Mouse (Mus musculus): ENCODE data around the gene Vmn1r3. TPM values are rescaled to one million over a fixed set of nuclear protein-coding genes. Genes with fewer than 3 reads are reported as not detected.
"Not testable (repeated sequence)": the region's sequence is repeated elsewhere in the genome, so short reads cannot be mapped to it uniquely, and the experiment has no call there.

Gene Vmn1r3
- total RNA-seq (2021), result not detected

DNA sequence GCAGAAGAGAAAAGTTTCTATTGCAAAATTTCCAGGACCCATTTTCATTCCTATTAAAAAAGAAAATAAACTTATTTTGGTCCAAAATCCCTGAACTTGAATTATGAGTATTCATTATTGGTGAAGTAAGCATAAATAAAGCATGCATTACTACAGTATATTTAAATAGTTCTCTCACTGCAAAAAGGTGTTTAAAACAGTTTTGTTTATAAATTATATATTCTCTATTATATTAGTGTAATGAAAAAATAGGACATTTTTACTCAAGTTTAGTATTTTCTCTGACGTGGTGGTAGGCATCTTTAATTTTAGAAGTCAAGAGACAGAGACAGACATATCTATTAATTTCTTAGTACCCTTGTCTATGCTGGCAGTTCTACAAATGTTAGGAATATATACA, at the start of gene Vmn1r3:
Gene Vmn1r3 (minus strand): TSS at position 101 of the 400 bp plus-strand sequence.
- not testable (repeated sequence) for DNase-seq

DNA sequence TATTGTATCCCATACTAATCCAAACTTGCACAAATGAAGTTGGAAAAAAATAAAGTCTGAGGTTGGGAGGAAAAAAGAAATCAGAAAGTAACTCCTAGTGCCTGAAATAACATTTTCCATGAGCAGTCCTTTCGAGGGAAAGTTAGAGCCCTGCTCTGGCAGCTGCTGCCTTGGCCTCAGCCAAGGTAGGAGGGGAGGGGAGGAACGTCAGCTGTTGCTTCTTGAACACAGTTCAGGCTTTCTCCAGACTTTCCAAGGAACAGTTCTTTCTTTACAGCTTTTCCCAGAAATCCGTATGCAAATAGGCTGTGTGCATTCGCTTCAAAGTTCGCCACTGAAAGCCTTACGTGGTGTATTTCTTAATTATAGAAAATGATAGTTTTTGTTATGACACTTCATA, 46.9 kb upstream of the Vmn1r3 start:
- no peak for DNase-seq

DNA sequence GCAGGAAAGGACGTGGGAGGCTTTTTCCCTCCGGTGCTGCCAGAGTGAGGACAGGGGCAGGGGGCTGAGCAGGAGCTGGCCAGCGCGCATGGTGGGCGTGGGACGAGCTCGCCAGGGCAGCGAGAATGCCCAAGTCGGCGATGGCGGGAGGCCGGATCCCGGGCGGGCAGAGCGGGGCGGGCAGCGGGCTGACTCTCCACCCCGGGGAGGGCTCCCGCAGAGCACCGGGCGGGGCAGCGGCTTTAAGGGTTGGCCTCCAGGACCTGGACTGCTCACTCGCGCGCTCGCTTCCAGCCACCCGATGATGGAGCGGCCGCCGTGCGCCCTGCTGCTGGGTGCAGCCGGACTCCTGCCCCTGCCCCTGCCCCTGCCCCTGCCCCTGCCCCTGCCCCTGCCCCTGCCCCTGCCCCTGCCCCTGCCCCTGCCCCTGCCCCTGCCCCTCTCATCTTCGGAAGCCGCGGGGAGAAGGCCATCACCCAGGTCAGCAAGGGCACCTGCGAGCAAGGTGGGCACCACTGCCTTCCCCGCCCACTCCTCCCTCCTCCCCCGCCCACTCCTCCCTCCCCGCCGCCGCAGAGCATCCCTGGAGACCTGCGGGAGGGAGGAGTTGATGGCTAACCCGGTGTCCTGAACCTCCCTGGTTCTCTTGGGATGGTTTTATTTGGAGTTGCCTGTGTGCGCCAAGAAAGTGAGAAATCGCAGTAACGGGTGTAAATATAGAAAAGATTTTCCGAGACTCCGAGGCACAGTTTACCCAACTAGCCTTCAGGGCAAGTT, 45.9 kb upstream of the Vmn1r3 start:
- DNase-seq, result no peak

DNA sequence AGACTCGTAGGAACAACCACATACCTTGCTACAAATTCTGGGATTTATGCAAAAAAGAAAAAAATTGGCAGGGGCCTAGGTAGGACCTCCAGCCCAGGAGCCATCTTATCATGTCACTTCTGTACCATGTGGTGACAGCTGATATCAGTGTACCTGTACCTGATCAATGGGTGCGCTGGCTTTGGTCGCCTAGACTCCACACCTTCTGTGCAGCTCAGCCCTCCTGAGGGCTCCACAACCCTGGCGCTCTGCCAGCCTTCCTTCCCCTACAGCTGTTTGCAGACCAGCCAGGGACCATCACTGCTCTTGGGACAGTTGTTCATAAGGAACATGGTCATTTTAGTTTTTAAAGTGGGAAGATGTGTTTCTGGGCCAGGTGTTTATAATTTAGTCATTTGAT, 44.4 kb upstream of the Vmn1r3 start:
- DNase-seq, result no peak

DNA sequence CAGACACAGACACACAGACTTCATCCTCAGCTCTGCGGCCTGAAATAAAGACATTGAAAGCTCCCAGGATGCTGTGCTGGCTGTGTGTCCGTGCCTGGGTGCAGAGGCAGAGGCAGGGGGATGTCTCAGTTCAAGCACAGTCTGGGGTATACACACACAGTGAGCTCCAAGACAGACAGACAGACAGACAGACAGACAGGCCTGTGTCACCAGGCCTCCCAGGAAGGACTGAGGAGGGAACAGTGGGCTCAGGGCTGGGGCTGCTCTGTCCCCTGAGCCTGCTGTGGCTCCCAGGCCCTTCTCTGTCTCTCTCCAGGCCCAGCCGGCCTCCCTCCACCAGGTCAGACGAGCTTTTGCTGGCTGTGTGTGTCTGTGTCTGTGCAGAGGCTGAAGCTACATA, 43.3 kb upstream of the Vmn1r3 start:
- no peak for DNase-seq

DNA sequence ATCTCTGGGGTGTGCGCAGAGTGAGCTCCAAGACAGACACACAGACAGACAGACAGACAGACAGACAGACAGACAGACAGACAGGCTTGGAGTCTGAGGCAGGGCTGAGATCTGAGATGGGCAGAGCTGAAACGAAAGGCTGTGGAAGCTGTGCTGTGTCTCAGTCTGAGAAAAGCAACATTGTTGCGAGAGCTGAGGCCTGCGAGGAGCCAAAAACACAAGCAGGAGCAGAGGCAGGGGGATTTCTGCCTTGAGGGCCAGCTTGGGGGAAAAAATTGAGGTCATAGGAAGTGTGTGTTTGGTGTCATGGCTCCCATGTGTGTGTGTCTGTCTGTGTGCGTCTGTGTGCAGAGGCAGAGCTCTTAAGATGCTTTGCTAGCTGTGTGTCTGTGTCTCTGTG, 42.6 kb upstream of the Vmn1r3 start:
- DNase-seq, result no peak

DNA sequence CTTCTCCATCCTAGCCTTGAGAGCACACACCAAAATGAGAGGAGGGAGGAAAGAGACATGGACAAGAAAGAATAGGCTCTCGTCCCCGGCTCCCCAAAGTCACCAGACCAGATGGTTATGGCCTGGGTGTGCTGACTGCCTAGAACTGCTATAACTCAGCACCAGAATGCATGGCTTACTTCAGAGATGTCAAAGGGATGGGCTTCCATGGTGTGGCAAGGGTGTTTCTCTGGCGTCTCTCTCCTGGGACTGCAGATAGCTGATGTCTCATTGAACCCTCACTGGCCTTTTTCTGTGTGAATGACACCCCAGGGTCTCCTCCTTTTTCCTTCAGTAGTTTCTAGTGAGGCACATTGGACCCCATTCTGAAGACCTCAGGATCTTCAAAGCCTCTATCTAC, 41.3 kb upstream of the Vmn1r3 start:
- DNase-seq, result no peak

DNA sequence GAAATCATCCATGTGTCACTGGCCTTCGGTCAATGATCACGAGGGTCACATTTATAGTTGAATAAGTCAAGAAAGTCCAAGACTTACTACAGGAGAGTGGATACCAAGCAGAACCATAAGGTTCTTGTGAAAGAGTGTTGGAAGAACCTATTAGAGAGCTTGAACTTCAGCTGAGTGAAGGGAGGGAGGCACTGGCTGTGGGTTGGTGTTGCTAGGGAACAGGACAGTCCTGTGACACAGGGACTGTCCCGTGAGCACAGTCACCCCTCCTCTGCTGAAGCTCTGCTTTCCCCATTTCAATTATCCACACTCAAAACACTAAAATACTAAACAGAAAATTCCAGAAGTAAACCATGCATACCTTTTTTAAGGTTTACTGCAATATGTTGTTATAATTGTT, 40.3 kb upstream of the Vmn1r3 start:
- not testable (repeated sequence) for DNase-seq

DNA sequence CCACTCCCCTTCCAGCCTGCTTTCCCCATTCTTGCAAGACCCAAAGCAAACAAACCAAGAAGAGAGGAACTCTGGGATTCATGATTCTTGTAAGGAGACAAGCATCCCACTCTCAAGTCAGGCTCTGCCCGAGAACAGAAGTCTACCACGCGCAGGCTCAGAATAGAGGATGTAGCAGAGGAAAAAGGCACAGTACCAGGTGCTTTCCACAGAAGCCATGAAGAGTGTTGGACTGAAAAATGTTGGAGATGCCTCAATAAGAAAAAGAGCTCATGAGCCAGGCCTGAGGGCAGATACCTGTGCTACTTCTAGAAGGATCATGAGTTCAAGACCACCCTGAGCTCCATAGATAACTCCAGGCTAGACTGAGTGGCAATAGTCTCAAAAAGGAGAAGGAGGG, 39.7 kb upstream of the Vmn1r3 start:
- not testable (repeated sequence) for DNase-seq

DNA sequence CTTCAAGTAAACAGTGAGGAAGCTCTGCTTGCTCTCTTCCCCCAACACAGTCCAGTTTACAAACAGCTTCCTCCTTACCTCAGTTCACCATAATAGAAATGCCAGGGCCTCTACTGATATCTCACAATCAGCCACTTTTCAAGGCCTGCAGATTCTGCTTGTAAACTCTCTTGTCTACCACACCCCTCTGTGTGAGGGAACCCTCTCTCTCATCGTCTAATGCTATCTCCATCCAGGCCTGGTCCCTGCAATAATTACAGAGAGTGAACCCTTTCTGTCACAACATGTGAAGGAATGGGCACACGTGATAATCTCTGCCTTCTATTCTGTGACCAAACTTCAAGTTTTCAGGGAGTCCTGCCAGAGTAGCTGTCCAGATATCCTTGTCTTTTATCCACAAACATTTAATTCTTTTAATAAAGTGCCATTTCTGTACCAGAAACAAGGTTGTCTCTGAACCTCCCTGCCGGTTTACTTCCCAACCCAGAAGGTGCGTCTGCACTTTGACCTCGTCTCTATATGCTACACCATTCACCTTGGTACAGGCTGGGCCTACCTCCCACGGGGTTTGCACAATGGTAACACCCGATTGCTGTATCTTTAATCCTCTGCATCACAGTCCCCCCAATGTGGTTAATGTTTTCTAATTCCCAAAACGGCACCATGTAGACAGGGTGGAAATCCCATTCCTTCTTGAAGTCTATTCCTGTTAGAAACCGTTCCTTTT, 38.5 kb upstream of the Vmn1r3 start:
- DNase-seq, result not testable (repeated sequence)

DNA sequence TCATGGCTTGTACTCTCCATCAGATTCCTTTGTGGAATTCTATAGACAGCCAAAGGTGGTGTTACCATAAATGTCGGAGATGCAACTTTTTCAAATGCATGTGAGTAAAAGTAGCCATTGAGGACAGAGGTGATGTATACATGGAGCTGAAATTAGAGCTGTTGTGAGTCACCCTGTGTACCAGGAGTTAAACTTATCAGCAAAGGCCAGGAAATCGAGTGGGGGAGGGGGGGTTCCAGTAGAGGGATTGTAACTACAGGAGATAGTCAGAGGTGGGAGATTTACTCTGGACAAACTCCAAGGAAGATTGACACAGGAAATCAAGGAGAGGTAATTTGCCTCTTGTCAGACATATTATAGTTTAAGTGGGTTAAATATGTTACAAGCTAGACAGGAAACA, 31.2 kb upstream of the Vmn1r3 start:
- DNase-seq, result not testable (repeated sequence)

DNA sequence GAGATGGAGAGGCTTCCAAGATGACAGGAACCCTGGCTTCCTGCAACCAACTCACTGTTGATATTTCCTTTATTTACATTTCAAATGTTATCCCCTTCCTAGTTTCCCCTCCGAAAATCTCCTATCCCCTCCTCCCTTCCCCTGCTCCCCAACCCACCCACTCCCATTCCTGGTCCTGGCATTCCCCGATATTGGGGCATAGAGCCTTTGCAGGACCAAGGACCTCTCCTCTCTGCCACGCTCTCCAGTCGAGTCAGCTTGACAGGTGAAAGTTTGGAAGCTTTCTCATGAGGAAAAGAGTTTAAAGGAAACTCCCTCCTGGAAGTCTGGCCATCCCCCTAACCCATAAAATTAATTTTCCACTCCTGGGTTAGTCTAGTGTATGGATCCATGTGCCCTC, 28.2 kb upstream of the Vmn1r3 start:
- not testable (repeated sequence) for DNase-seq

DNA sequence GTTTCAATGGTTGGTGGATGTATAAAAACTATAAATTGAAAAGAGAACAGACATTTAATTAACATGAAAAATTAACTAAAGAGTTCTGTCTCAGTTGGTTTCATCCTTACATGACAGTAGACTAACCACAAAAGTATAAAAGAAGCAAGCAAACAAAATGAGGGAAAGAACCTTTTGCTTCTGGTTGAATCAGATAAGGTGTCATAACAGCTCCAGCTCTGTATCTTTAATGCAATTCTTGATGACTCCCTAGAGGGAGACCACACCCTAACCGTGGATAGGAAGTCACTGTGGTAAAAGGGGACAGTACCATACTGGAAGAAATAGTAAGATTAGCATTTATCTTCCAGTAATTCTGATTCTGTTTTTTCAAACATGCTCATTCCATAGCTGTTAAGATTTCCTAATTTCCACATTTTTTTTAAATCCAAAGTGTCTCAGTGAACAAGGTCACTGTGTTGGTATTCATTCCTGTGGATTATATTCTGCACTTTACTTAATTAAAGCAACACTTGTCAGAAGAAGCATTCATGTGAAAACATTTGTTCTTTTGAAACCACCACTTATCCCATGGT, 24.6 kb upstream of the Vmn1r3 start:
- not testable (repeated sequence) for DNase-seq

DNA sequence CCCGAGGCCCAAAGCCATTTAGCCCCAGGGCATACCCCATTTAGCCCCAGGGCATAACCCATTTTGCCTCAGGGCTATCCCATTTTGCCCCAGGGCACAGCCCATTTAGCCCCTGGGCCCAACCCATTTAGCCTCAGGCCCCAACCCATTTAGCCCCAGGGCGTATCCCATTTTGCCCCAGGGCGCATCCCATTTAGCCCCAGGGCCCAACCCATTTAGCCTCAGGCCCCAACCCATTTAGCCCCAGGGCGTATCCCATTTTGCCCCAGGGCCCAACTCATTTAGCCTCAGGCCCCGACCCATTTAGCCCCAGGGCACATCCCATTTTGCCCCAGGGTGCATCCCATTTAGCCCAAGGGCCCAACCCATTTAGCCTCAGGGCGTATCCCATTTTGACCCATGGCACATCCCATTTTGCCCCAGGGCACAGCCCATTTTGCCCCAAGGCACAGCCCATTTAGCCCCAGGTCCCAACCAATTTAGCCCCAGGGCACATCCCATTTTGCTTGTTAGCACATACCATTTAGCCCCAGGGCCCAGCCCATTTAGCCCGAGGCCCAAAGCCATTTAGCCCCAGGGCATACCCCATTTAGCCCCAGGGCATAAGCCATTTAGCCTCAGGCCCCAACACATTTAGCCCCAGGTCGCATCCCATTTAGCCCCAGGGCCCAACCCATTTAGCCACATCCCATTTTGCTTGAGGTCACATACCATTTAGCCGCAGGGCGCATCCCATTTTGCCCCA, 8.2 kb downstream of the Vmn1r3 start:
- DNase-seq, result not testable (repeated sequence)

DNA sequence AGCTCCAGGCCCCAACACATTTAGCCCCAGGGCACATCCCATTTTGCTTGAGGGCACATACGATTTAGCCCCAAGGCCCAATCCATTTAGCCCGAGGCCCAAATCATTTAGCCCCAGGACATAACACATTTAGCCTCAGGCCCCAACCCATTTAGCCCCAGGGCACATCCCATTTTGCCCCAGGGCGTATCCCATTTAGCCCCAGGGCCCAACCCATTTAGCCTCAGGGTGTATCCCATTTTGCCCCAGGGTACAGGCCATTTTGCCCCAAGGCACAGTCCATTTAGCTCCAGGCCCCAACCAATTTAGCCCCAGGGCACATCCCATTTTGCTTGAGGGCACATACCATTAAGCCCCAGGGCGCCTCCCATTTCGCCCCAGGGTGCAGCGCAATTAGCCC, 9.0 kb downstream of the Vmn1r3 start:
- DNase-seq, result not testable (repeated sequence)

DNA sequence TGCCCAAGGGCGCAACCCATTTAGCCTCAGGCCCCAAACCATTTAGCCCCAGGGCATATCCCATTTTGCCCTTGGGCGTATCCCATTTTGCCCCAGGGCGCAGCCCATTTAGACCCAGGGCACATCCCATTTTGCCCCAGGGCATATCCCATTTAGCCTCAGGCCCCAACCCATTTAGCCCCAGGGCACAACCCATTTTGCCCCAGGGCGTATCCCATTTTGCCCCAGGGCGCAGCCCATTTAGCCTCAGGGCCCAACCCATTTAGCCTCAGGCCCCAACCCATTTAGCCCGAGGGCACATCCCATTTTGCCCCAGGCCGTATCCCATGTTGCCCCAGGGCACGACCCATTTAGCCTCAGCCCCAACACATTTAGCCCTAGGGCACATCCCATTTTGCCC, 9.4 kb downstream of the Vmn1r3 start:
- not testable (repeated sequence) for DNase-seq

DNA sequence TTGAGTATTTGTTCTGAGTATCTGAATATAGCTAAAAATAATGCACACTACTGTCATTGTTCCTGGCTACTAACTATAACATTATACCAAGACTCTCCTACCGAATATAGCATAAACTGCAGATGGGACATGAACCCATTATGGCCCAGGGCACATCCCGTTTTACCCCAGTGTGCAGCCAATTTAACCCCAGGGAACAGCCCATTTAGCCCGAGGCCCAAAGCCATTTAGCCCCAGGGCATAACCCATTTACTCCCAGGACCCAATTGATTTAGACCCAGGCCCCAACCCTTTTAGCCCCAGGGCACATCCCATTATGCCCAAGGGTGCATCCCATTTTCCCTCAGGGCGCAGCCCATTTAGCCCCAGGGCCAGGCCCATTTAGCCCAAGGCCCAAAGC, 10.6 kb downstream of the Vmn1r3 start:
- not testable (repeated sequence) for DNase-seq

DNA sequence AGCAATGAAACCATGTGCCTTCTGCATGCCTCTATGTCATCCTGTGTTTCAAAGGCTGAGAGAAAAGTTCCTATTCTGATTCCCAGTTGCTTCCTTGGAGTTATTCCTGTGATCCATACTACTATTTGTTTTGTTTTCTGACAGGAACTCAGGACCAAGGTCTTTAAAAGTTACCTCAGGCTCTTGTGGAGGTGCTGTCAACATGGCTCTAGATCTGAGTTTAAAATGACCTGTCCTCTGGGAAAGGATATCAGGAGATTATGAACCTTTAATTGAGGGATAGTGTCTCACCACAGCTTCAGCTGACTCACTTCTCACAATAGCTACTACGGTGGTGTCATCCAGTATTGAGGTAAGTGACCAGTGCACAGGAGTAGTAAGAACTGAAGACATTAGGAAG, 18.1 kb downstream of the Vmn1r3 start, which contains the start of gene Vmn1r2:
Gene Vmn1r2 (plus strand): TSS at position 301 of the 400 bp plus-strand sequence.
- not testable (repeated sequence) for DNase-seq

DNA sequence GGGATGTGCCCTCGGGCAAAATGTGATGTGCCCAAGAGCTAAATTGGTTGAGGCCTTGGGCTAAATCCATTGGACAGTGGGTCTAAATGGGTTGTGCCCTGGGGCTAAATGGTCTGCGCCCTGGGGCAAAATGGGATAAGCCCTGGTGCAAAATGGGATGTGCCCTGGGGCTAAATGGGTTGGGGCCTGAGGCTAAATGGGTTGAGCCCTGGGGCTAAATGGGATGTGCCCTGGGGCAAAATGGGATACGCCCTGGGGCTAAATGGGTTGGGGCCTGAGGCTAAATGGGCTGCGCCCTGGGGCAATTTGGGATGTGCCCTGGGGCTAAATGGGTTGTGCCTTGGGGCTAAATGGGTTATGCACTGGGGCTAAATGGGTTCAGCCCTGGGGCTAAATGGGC, 20.1 kb downstream of the Vmn1r3 start:
- DNase-seq, result no peak

DNA sequence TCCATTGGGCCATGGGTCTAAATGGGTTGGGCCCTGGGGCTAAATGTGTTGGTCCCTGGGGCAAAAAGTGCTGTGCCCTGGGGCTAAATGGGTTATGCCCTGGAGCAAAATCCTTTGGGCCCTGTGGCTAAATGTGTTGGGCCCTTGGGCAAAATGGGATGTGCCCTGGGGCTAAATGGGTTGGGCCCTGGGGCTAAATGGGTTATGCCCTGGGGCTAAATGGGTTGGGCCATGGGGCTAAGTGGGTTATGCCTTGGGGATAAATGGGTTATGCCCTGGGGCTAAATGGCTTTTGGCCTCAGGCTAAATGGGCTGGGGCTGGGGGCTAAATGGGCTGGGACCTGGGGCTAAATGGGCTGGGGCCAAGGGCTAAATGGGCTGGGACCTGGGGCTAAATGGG, 20.7 kb downstream of the Vmn1r3 start:
- DNase-seq, result not testable (repeated sequence)

DNA sequence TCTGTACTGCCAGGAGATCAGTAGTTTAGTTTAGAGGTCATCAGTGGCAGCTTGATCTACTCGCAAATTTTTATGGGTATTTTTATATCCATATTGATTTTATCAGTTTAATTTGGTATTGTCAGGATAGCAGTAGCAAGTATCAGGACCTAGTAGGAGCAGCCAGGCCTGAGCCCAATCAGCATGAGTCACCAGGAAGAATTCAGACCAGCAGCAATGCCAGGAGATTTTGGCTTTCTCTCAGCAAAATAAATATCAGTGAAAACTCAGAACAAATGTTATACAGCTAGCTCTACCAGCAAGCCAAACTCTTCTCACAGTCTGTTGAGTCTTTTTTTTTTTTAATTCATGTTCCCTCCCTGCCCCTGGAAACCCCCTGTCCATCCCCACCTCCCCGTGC, 31.8 kb downstream of the Vmn1r3 start:
- not testable (repeated sequence) for DNase-seq

DNA sequence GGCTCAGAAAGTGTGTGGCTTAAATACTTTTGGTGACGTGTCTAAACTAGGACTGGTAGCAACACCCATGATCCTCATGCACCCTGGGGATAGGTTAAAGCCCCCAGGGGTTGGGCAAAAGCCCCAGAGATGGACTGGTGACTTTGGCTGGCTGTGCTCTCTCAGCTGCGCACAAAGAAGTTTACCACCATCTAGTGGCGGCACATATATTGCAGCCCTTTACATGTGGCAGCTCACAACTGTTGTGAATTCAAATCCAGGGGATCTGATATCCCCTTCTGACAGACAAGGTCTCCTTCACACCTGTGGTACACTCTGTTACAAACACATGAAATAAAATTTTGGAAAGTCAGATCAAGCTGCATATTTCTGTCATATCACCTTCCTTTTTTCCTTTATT, 37.2 kb downstream of the Vmn1r3 start:
- not testable (repeated sequence) for DNase-seq

Data from layer of hippocampus, postnatal 36 days (tissue).